Mouse (Mus musculus) gastrocnemius, adult 2 months (tissue): ENCODE data around the gene Lmx1b. TPM values are rescaled to one million over a fixed set of nuclear protein-coding genes. Genes with fewer than 3 reads are reported as not detected.

Source experiments
- DNase-seq: peaks from one replicate; pipeline ENCODE4 v3.0.0; 2022
- H3K27ac ChIP-seq: fragments of 200-600 bp; 2 replicates; pipeline ENCODE4 v1.8.1; 2022; ENCODE audit warnings: mild to moderate bottlenecking
- H3K4me3 ChIP-seq: fragments of 200-600 bp; 2 replicates; pipeline ENCODE4 v1.8.1; 2022; ENCODE audit warnings: mild to moderate bottlenecking, moderate library complexity
- CTCF ChIP-seq: fragments of 200-600 bp; IDR thresholded peaks from 2 replicates; pipeline ENCODE4 v1.8.1; 2022; ENCODE audit warnings: antibody characterized with exemption, mild to moderate bottlenecking, moderate library complexity
- intact Hi-C: fragments of 180-260 bp; cut with DNase I; formaldehyde crosslinking; loops from one replicate; pipeline ENCODE4 v1.15.1; 2025
- long read RNA-seq, 2 experiments: library from polyadenylated mRNA; stranded (forward); transcript quantifications; one replicate each; pipeline ENCODE4 v2.0.0; 2021
- total RNA-seq, 2 experiments: library from RNA; stranded (reverse); gene quantifications; 2 replicates each; pipeline ENCODE4 v1.2.3; 2021

The Lmx1b gene
- total RNA-seq: under 1 TPM; 0.18 to 0.25 TPM
- long read RNA-seq, experiment 1: 0 reads
- long read RNA-seq, experiment 2: 0 reads

- DNase-seq: no peak
- Histone ChIP-seq H3K27ac (no peak within 1 kb of the TSS), H3K4me3 (peak within 1 kb of the TSS; percentile 70)
- intact Hi-C loops: no loop called here
- no peak for TF ChIP-seq CTCF
Observed at GRCm38 (mm10) chr2:33640171-33640721, at the start of gene Lmx1b. Lmx1b (minus strand) TSS chr2:33640511.

- TF ChIP-seq CTCF: peak; percentile 65
- H3K27ac ChIP-seq: no peak overlapping the region
- H3K4me3 ChIP-seq: no peak overlapping the region
- DNase-seq: peak; percentile 47
- intact Hi-C loops: no loop called here
Observed at GRCm38 (mm10) chr2:33689880-33690462, 49.7 kb upstream of the Lmx1b start.

- Histone ChIP-seq H3K4me3 (no peak overlapping the region), H3K27ac (no peak overlapping the region)
- TF ChIP-seq CTCF: no peak
- no peak for DNase-seq
- intact Hi-C loops: no loop called here
Observed at GRCm38 (mm10) chr2:33689155-33689879, 49.0 kb upstream of the Lmx1b start.

GRCm38 (mm10) chr2:33683594-33683993 is 43.3 kb upstream of the Lmx1b start:
- TF ChIP-seq CTCF: no peak
- DNase-seq: no peak
- intact Hi-C loops: no loop called here
- Histone ChIP-seq H3K27ac (no peak overlapping the region), H3K4me3 (no peak overlapping the region)

- Histone ChIP-seq H3K4me3 (no peak overlapping the region), H3K27ac (no peak overlapping the region)
- intact Hi-C loops: no loop called here
- no peak for TF ChIP-seq CTCF
- DNase-seq: no peak
Observed at GRCm38 (mm10) chr2:33683095-33683494, 42.8 kb upstream of the Lmx1b start.

GRCm38 (mm10) chr2:33682219-33682618 is 41.9 kb upstream of the Lmx1b start:
- peak; percentile 80 for TF ChIP-seq CTCF
- no peak overlapping the region for H3K4me3 ChIP-seq
- DNase-seq: peak; percentile 69
- intact Hi-C loops: loop anchor here (1.0 kb wide), 1 partner anchor 53 kb away; no protein-coding TSS in a partner anchor
- H3K27ac ChIP-seq: no peak overlapping the region

GRCm38 (mm10) chr2:33678950-33679654 is 38.8 kb upstream of the Lmx1b start:
- no peak for DNase-seq
- Histone ChIP-seq H3K4me3 (no peak overlapping the region), H3K27ac (no peak overlapping the region)
- no peak for TF ChIP-seq CTCF
- intact Hi-C loops: no loop called here

- TF ChIP-seq CTCF: no peak
- Histone ChIP-seq H3K4me3 (no peak overlapping the region), H3K27ac (no peak overlapping the region)
- intact Hi-C loops: no loop called here
- peak; percentile 40 for DNase-seq
Observed at GRCm38 (mm10) chr2:33672701-33673472, 32.6 kb upstream of the Lmx1b start.

- Histone ChIP-seq H3K4me3 (no peak overlapping the region), H3K27ac (no peak overlapping the region)
- TF ChIP-seq CTCF: no peak
- DNase-seq: no peak
- intact Hi-C loops: no loop called here
Observed at GRCm38 (mm10) chr2:33668741-33669140, 28.4 kb upstream of the Lmx1b start.

GRCm38 (mm10) chr2:33666388-33666945 is 26.2 kb upstream of the Lmx1b start:
- no peak overlapping the region for H3K4me3 ChIP-seq
- H3K27ac ChIP-seq: no peak overlapping the region
- TF ChIP-seq CTCF: no peak
- no peak for DNase-seq
- intact Hi-C loops: no loop called here

GRCm38 (mm10) chr2:33665363-33666058 is 25.2 kb upstream of the Lmx1b start:
- DNase-seq: no peak

More at GRCm38 (mm10) chr2:33665363-33666058, 25.2 kb upstream of the Lmx1b start:
- Histone ChIP-seq H3K4me3 (no peak overlapping the region), H3K27ac (no peak overlapping the region)
- intact Hi-C loops: no loop called here
- TF ChIP-seq CTCF: no peak
